Mouse (Mus musculus) lung, embryonic 15.5 days (tissue): ENCODE measurements around the gene Cpa4. TPM values are rescaled to one million over a fixed set of nuclear protein-coding genes. Genes with fewer than 3 reads are reported as not detected.

ENCODE experiments used
- ATAC-seq: fragments of 200-750 bp; cut with Nextera tagmentation; 2 replicates; pipeline ENCODE4 v1.8.0; 2017; ENCODE audit warnings: moderate number of reproducible peaks, borderline replicate concordance; ENCODE audit not compliant: low FRiP score, low TSS enrichment; ENCODE audit errors: extremely low read depth
- H3K27ac ChIP-seq: fragments of 300-500 bp; sonication (generic); 2 replicates; pipeline ENCODE4 v1.5.1; 2015; ENCODE audit warnings: moderate library complexity, mild to moderate bottlenecking, inconsistent platforms
- H3K27me3 ChIP-seq: fragments of 300-500 bp; sonication (generic); 2 replicates; pipeline ENCODE4 v1.6.1; 2015; ENCODE audit warnings: inconsistent platforms
- H3K36me3 ChIP-seq: fragments of 300-500 bp; sonication (generic); 2 replicates; pipeline ENCODE4 v1.6.1; 2015; ENCODE audit warnings: inconsistent platforms
- H3K4me1 ChIP-seq: fragments of 300-500 bp; sonication (generic); 2 replicates; pipeline ENCODE4 v1.6.1; 2015; ENCODE audit warnings: inconsistent platforms
- H3K4me2 ChIP-seq: fragments of 300-500 bp; sonication (generic); 2 replicates; pipeline ENCODE4 v1.6.1; 2015; ENCODE audit warnings: inconsistent platforms, mild to moderate bottlenecking, moderate library complexity
- H3K4me3 ChIP-seq: fragments of 300-500 bp; sonication (generic); 2 replicates; pipeline ENCODE4 v1.5.1; 2015; ENCODE audit warnings: mild to moderate bottlenecking, inconsistent platforms
- H3K9ac ChIP-seq: fragments of 300-500 bp; sonication (generic); 2 replicates; pipeline ENCODE4 v1.6.1; 2015; ENCODE audit warnings: inconsistent platforms
- H3K9me3 ChIP-seq: fragments of 300-500 bp; sonication (generic); 2 replicates; pipeline ENCODE4 v1.6.1; 2016; ENCODE audit warnings: inconsistent platforms
- WGBS: fragments of 180-500 bp; shearing (Covaris S2); methylation state at CpG from one replicate; pipeline ENCODE4 v1.1.7; 2015; 5-methylcytosine and 5-hydroxymethylcytosine counted together
- polyA plus RNA-seq: library from polyadenylated mRNA; unstranded; fragments of >200 nt; fragmentation: Nextera tagmentation; extraction: Ambion mirVana; gene quantifications from 2 replicates; pipeline ENCODE4 v1.2.1, GENCODE M21; 2015

Cpa4 gene
- polyA plus RNA-seq, 1 experiment from 2014 or later = 0.15 TPM

DNA sequence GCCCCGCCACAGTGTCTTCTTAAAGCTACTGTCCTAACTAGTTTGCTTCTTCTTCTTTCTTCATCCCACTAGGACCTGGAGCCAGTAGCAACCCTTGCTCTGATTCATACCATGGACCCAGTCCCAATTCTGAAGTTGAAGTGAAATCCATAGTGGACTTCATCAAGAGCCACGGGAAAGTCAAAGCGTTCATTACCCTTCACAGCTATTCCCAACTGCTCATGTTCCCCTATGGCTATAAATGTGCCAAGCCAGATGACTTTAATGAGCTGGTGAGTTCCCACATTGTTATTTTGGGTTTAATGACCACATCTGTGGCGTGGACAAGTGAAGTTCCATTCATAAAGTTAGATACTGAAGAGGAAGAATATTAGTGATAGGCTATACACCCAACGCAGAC is 14.1 kb upstream of the Cpa4 start:
- H3K4me2 ChIP-seq = no peak overlapping the region
- no peaks in the 10 kb centered on the region for H3K9me3 ChIP-seq
- H3K4me1 ChIP-seq = peaks cover 27% of the 10 kb centered on the region
- H3K4me3 ChIP-seq = no peak overlapping the region
- no peak overlapping the region for H3K27ac ChIP-seq
- 90% methylated on average over 5 of the region's 5 CpGs for WGBS
- H3K36me3 ChIP-seq = no peaks in the 10 kb centered on the region
- no peaks in the 10 kb centered on the region for H3K27me3 ChIP-seq
- no peak overlapping the region for H3K9ac ChIP-seq
- no peak for ATAC-seq

DNA sequence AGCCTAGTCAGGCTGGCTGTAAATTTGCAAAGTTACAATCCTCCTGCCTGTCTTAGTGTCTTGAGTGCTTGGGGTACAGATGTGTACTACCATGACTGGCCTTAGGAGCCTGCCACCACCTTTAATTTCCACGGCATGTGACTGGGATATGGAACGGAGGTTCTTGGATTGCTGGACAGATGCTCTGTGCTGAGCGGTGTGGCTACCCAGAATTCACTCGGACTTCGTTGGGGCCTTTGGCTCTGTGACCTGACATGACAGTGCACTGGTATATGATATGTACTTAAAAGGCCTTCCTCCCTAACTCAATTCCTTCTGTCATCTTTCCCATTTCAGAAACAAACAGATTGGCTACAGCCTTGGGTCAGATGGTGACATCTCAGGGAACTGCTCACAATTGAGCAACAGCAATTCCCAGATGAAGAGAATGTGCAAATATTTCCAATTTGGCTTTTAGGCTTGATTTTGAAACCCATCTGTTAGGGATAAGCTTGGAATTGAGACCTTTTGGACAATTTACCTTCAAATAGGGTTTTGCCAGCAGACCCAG is 13.5 kb upstream of the Cpa4 start:
- Histone ChIP-seq H3K9me3 (no peaks in the 10 kb centered on the region), H3K36me3 (no peaks in the 10 kb centered on the region), H3K27ac (no peak overlapping the region), H3K27me3 (no peaks in the 10 kb centered on the region), H3K4me1 (peaks cover 21% of the 10 kb centered on the region), H3K4me2 (no peak overlapping the region), H3K9ac (no peak overlapping the region), H3K4me3 (no peak overlapping the region)
- WGBS = 90% methylated on average over 5 of the region's 5 CpGs
- no peak for ATAC-seq

DNA sequence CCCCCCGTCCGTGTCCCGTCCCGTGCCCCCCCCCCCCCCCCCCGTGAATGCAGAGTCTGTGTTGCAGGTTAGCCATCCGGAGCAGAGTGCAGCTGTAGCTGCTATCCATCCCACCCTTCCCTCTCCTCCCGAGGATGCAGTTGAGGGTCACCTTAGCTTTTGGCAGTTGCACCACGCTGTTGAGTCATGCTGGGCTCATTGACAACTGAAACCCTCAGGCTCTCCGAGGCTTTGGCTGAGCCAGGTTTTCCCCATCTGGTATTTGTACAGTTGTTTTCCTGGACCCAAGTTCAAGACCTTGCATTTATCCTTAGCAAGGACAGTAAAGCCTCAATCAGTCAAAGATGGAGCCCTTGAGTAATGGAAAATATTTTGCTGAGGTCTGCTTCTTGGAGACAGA is 12.1 kb upstream of the Cpa4 start:
- Histone ChIP-seq H3K4me3 (no peak overlapping the region), H3K4me1 (peaks cover 21% of the 10 kb centered on the region), H3K27me3 (no peaks in the 10 kb centered on the region), H3K9me3 (no peaks in the 10 kb centered on the region), H3K36me3 (no peaks in the 10 kb centered on the region), H3K27ac (no peak overlapping the region), H3K9ac (no peak overlapping the region), H3K4me2 (no peak overlapping the region)
- WGBS = 17% methylated on average over 9 of the region's 9 CpGs
- ATAC-seq = no peak

DNA sequence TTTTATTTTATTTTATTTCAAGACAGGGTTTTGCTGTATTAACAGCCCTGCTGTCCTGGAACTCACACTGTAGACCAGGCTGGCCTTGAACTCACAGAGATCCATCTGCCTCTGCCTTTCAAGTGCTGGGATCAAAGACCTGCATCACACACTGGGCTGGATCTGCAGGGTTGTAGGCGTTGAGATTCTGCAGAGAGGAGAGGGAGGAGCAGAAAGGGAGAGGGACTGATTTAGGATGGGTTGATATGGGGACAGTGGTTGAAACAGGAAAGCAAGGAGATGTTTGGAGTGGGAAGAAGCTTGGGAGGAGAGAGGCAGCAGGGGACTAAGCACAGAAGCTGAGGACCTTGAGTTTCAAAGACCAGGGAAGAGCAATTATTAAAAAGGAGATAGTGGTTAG is 8.4 kb upstream of the Cpa4 start:
- H3K36me3 ChIP-seq = no peaks in the 10 kb centered on the region
- H3K27me3 ChIP-seq = no peaks in the 10 kb centered on the region
- ATAC-seq = no peak
- no peak overlapping the region for H3K9ac ChIP-seq
- H3K27ac ChIP-seq = no peak overlapping the region
- 0 out of 2 replicates have a peak, but pooled peaks cover 3% of the 10 kb centered on the region for H3K4me1 ChIP-seq
- H3K4me2 ChIP-seq = no peak overlapping the region
- H3K9me3 ChIP-seq = no peaks in the 10 kb centered on the region
- 58% methylated on average over 1 of the region's 1 CpGs for WGBS
- H3K4me3 ChIP-seq = no peak overlapping the region

DNA sequence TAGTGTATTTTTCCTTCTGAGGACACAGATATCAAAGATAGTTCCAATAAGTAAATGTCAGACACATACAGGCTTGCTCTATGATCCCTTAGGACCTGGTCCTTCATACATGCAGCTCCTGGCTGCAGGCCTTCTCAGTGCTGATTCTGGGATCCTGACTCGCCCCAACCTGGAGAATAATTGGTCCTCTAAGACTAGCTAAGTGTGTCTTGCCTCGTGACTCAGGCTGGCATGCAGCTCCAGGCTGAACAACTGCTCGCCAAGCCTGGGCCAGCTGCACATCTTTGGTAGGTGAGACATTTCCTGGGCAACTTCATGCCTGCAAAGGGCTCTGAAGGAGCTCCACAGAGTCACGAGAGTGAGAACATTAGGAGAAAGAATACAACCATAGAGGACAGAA is 6.0 kb upstream of the Cpa4 start:
- Histone ChIP-seq H3K9me3 (no peaks in the 10 kb centered on the region), H3K27ac (no peak overlapping the region), H3K4me2 (no peak overlapping the region), H3K27me3 (no peaks in the 10 kb centered on the region), H3K4me3 (no peak overlapping the region), H3K36me3 (no peaks in the 10 kb centered on the region), H3K4me1 (no peaks in the 10 kb centered on the region), H3K9ac (no peak overlapping the region)
- WGBS = 64% methylated on average over 4 of the region's 4 CpGs
- ATAC-seq = no peak

DNA sequence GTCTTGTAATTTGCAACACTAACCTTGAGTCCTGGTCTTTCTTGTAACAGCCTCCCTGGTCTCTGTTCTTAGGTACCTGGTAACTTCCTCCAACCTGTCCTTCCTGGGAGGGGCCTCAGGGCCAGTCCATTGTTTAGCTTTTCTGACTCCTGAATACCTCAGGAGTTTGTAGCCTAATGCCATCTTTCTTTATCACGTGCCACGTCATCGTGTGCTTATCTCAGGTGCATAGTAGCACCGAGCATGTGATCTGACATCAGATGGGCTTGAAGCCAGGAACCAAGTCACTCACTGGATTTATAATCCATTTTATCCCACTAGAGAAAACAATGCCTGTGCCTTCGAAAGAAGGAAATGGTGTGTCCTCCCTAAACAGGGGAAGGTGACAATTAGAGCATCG is 4.6 kb upstream of the Cpa4 start:
- Histone ChIP-seq H3K4me1 (no peaks in the 10 kb centered on the region), H3K36me3 (no peaks in the 10 kb centered on the region), H3K4me3 (no peak overlapping the region), H3K9ac (no peak overlapping the region), H3K4me2 (no peak overlapping the region), H3K27me3 (no peaks in the 10 kb centered on the region), H3K27ac (no peak overlapping the region), H3K9me3 (no peaks in the 10 kb centered on the region)
- no peak for ATAC-seq
- 47% methylated on average over 6 of the region's 6 CpGs for WGBS

DNA sequence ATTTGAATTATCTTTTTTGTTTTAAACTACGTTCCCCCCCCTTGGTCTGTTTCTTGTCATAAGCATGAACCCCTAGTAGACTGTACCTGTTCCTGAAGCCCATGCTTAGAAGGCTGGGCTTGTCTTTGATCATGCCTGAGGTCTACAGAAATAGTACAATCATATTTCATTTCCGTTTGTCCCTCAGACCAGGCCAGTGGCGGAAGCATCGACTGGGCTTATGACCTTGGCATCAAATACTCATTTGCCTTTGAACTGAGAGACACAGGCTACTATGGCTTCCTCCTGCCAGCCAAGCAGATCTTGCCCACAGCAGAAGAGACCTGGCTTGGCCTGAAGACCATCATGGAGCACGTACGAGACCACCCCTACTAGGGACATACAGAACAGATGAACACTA is 4.1 kb upstream of the Cpa4 start:
- Histone ChIP-seq H3K4me2 (no peak overlapping the region), H3K36me3 (no peaks in the 10 kb centered on the region), H3K4me1 (no peaks in the 10 kb centered on the region), H3K27ac (no peak overlapping the region), H3K9me3 (no peaks in the 10 kb centered on the region), H3K9ac (no peak overlapping the region), H3K27me3 (no peaks in the 10 kb centered on the region), H3K4me3 (no peak overlapping the region)
- WGBS = 85% methylated on average over 6 of the region's 6 CpGs
- ATAC-seq = no peak

DNA sequence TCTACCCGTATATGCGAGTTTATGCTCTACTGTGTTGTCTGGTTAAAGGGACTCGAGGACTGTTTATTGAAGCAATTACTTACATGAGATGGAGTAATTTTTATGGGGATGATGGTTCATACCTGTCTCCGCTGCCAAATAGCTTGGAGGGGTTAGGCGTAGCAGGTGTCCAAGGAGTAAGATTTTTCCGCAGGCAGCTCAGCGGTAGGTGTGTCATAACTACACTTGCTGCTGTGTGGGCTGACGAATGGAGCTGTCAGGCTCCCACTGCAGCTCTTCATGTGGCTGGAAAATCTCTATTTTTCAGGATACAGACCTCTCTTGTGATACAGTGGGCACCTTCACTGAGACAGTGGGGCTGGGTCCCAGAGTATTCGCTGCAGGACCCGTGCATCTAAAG is 1.2 kb downstream of the Cpa4 start:
- ATAC-seq = no peak
- Histone ChIP-seq H3K4me1 (peaks cover 8% of the 10 kb centered on the region), H3K4me2 (no peak overlapping the region), H3K9ac (no peak overlapping the region), H3K9me3 (no peaks in the 10 kb centered on the region), H3K27me3 (no peaks in the 10 kb centered on the region), H3K4me3 (no peak overlapping the region), H3K27ac (no peak overlapping the region), H3K36me3 (no peaks in the 10 kb centered on the region)
- 84% methylated on average over 10 of the region's 10 CpGs for WGBS

DNA sequence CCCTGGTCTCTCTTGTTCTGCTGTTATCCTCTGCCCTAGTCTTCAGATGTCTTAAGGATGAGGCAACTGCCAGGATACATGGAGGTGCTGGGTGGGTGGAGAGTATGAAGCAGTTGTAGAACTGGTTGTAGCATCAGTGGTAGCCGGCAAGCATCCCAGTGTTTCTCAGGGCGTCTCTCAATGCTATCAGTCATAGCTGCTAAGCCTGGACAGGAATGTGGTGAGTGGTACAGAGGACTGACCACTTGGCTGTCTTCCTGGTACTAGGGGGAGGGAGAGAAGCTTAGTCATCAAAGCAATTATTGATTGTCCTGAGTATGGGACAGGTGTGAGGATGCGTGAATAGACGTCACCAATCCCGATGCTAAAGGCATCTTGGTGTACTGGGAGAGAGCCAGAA is 1.8 kb downstream of the Cpa4 start:
- Histone ChIP-seq H3K27me3 (no peaks in the 10 kb centered on the region), H3K4me1 (peaks cover 8% of the 10 kb centered on the region), H3K9ac (no peak overlapping the region), H3K36me3 (no peaks in the 10 kb centered on the region), H3K9me3 (no peaks in the 10 kb centered on the region), H3K4me3 (no peak overlapping the region), H3K27ac (no peak overlapping the region), H3K4me2 (no peak overlapping the region)
- ATAC-seq = no peak; the same call in 1 of the 2 replicates
- WGBS = 75% methylated on average over 5 of the region's 5 CpGs

DNA sequence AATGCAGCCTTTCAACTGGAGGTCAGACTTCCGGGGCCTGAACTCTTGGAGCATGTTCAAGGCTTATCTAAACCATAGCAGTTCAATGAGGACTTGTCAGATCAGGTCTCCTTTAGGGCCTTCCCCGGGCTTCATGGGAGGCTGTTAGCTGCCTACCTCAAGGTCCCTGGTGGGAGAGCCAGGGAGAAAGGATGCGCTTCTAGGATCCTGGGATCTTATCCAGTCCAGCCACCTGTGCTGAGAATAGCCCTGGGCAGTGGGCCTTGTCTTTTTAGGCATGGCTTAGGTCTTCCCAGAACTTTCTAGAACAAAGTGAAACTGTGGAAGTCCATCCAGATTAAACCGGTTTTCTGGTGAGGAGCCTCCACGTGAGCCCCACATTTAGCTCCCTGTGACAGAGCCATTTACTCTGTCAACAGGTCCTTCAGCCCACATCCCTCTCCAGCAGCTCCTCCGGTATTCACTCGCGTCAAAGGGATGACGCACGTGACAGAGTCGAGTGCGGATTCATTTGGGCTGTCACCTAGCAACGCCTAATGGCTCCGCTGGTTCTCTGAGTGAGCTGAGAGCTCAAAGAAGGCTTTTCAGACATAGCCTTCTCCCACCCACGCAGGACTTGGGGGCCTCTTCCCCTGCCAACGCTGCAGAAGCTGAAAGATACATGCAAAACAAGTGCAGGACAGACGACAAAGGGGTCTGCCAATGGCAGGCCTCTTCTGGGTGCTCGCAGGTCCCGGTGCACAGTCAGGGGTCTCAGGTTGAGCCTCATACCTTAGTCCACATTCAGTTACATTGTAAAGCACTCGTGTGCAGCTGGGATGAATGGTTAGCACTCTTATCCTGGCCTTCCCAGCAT is 4.5 kb downstream of the Cpa4 start:
- H3K36me3 ChIP-seq = no peaks in the 10 kb centered on the region
- no peaks in the 10 kb centered on the region for H3K9me3 ChIP-seq
- no peak overlapping the region for H3K9ac ChIP-seq
- peak overlapping the region; percentile 7; the same call in 1 of the 2 replicates for H3K4me2 ChIP-seq
- H3K4me1 ChIP-seq = peaks cover 8% of the 10 kb centered on the region
- peak overlapping the region; percentile 30; the same call in 1 of the 2 replicates for H3K27ac ChIP-seq
- ATAC-seq = peak; percentile 77
- WGBS = 43% methylated on average over 20 of the region's 20 CpGs
- no peaks in the 10 kb centered on the region for H3K27me3 ChIP-seq
- H3K4me3 ChIP-seq = no peak overlapping the region

DNA sequence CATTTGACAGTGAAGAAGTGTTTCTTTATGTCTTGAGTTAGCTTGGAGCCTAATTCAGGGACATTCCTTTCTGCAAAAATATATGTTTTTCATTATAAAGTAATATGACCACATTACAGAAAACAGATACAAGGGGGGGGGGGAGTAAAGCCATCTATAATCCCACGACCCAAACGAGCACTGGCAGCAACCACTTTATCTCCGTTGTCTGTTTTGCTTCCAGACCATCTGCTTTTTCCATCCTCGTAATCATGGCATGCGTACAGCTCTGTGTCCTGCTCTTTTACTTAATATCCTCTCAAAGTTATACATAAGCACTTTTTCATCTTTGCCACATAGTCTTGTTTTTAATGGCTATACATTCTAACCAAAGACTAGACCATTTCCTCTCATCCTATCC is 5.2 kb downstream of the Cpa4 start:
- Histone ChIP-seq H3K36me3 (no peaks in the 10 kb centered on the region), H3K4me3 (no peak overlapping the region), H3K9me3 (no peaks in the 10 kb centered on the region), H3K9ac (no peak overlapping the region), H3K4me2 (no peak overlapping the region), H3K27ac (0 out of 2 replicates have a peak overlapping the region, but pooled peaks have one; percentile 30), H3K4me1 (peaks cover 8% of the 10 kb centered on the region), H3K27me3 (no peaks in the 10 kb centered on the region)
- 65% methylated on average over 5 of the region's 5 CpGs for WGBS
- no peak for ATAC-seq

DNA sequence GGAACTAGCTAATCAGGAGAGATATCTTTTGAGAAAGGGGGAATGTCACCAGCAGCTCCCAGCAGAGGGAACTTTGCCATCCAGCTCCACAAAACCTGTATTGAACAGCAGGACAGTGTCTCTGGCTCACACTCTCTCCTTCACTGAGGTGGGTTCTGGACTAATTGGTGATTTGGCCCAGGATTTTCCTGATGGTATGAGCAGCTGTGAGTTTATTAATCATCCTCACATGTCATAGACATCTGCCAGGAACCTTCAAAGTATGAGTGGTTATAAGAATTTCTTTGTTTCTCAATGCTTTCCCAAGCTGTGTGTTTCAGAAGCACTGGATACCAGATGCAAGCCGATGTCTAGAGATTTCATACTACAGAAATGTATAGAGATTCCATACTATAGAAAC is 6.8 kb downstream of the Cpa4 start:
- H3K9me3 ChIP-seq = no peaks in the 10 kb centered on the region
- H3K4me3 ChIP-seq = no peak overlapping the region
- ATAC-seq = no peak
- no peaks in the 10 kb centered on the region for H3K36me3 ChIP-seq
- H3K4me1 ChIP-seq = peaks cover 9% of the 10 kb centered on the region
- no peak overlapping the region for H3K27ac ChIP-seq
- no peak overlapping the region for H3K9ac ChIP-seq
- H3K27me3 ChIP-seq = no peaks in the 10 kb centered on the region
- WGBS = 72% methylated on average over 1 of the region's 1 CpGs
- no peak overlapping the region for H3K4me2 ChIP-seq
